Mouse (Mus musculus): ENCODE data around the gene Kansl1l. TPM values are rescaled to one million over a fixed set of nuclear protein-coding genes. Genes with fewer than 3 reads are reported as not detected.

The Kansl1l gene
- polyA plus RNA-seq, 1 experiment from 2014 or later = 12.5 TPM

DNA sequence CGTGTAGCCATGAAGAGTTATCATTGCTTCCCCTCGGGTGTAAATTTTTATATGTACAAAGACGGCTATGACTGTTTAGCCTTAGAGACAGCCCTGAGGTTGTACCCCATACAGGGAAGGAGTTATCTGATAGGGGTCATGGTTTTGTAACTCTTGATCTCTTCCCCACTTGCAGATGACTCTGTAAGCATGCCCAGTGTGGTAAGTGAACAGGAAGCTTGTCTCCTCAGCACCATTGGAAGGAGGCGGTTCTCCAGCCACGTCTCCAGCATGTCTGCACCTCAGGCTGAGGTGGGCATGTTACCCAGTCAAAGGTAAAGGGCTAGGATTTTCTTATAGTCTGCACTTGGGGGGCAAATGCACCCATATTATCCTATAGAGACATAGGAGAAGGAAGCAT lies 134.4 kb downstream of the Kansl1l start:
- WGBS = 96% methylated on average over 5 of the region's 5 CpGs
- Histone ChIP-seq H3K27me3 (no peaks in the 10 kb centered on the region), H3K4me3 (no peak overlapping the region), H3K27ac (replicated peaks) (no peak overlapping the region), H3K36me3 (peaks cover 3% of the 10 kb centered on the region; the same call in 1 of the 2 replicates), H3K4me2 (no peak overlapping the region), H3K9ac (no peak overlapping the region), H3K9me3 (no peaks in the 10 kb centered on the region), H3K4me1 (replicated peaks) (no peaks in the 10 kb centered on the region)
- no peak for ATAC-seq (ENCODE audit: low FRiP score, low read depth)

DNA sequence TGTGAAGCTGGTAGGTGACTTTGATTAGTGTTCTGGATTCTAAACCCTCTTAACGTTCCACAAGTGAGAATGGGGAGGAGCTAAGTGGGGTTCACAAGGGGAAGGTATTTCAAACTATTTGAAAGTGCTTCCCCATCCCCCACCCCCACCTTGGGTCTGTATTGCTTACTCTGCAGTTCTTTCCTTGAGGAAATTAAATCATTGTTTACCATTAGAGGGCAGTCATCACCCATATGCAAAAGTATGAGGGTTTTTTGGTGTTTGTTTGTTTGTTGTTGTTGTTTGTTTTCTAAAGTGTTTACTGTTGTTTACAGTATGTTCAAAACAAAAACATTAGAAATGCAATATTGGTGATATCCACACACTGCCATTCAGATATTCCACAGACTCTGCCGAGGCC lies 138.7 kb downstream of the Kansl1l start:
- Histone ChIP-seq H3K4me3 (no peak overlapping the region), H3K4me1 (replicated peaks) (no peaks in the 10 kb centered on the region), H3K27ac (replicated peaks) (no peak overlapping the region), H3K4me2 (no peak overlapping the region), H3K27me3 (no peaks in the 10 kb centered on the region), H3K9me3 (no peaks in the 10 kb centered on the region), H3K9ac (no peak overlapping the region), H3K36me3 (peaks cover 3% of the 10 kb centered on the region; the same call in 1 of the 2 replicates)
- no peak for ATAC-seq (ENCODE audit: low FRiP score, low read depth)
- 44% methylated on average over 2 of the region's 2 CpGs for WGBS

DNA sequence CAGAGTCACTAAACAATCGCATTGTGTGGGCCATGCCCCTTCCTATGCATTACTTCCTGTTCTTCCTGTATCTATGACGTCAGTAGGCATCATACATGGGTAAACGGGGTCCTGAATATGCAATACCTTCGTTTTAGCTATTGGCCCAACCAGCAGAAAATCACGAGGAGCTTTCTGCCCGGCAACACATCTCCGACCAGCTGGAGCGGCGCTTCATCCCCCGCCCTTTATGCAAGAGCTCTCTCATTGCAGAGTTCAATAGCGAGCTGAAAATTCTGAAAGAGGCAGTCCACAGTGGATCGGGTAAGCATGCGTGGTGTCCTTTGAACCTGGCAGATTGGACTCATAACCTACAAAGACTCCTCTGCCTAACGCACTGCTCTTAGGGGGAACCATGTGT lies 139.4 kb downstream of the Kansl1l start:
- ATAC-seq (ENCODE audit: low FRiP score, low read depth) = no peak
- H3K27ac ChIP-seq (replicated peaks) = no peak overlapping the region
- H3K36me3 ChIP-seq = peaks cover 3% of the 10 kb centered on the region; the same call in 1 of the 2 replicates
- H3K4me2 ChIP-seq = no peak overlapping the region
- no peaks in the 10 kb centered on the region for H3K27me3 ChIP-seq
- H3K4me1 ChIP-seq (replicated peaks) = no peaks in the 10 kb centered on the region
- no peaks in the 10 kb centered on the region for H3K9me3 ChIP-seq
- H3K9ac ChIP-seq = no peak overlapping the region
- WGBS = 72% methylated on average over 14 of the region's 14 CpGs
- no peak overlapping the region for H3K4me3 ChIP-seq

DNA sequence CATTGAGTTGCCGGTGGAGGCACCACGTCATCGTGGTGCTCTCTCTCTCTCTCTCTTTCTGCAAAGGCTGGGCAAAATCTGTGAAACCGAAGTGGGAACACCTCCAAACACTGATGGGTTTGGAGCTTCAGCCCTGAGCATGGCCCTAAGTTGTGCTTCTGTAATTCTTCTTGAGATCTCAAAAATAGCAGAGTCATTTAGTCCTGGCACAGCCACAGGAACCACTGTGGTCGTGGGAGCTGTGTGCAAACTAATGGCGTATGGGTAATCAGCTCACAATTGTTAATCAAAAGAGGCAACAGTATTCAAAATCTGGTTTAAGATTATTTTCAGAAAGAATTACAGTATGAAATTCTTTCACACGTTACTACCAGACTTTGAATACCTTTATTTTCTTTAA lies 144.6 kb downstream of the Kansl1l start:
- WGBS = 90% methylated on average over 7 of the region's 7 CpGs
- no peaks in the 10 kb centered on the region for H3K9me3 ChIP-seq

DNA sequence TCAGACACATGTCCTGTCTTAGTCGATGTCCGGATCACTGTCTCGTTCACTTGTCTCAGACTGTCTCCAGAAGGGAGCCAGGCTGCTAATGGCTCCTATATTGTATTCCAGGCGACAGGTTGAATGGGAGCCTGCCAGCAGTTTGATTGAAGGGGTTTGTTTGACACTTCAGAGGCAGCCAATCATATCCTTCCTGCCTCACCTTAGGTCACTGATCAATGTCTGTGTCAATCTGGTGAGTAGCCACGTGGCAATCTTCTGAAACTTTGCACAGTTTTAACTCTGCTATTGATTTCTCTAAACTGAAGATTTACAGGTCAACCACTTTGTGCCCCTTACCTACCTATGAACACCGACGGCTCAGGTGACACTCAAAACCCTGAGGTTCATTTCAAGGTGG lies 145.9 kb downstream of the Kansl1l start:
- ATAC-seq (ENCODE audit: low FRiP score, low read depth) = no peak
- Histone ChIP-seq H3K4me1 (replicated peaks) (no peaks in the 10 kb centered on the region), H3K4me2 (no peak overlapping the region), H3K27ac (replicated peaks) (no peak overlapping the region), H3K9ac (no peak overlapping the region), H3K4me3 (no peak overlapping the region), H3K9me3 (no peaks in the 10 kb centered on the region), H3K36me3 (no peaks in the 10 kb centered on the region), H3K27me3 (no peaks in the 10 kb centered on the region)
- WGBS = 64% methylated on average over 7 of the region's 7 CpGs

More for the DNA sequence above, 144.6 kb downstream of the Kansl1l start:
- Histone ChIP-seq H3K27ac (replicated peaks) (no peak overlapping the region), H3K4me2 (no peak overlapping the region), H3K27me3 (no peaks in the 10 kb centered on the region), H3K9ac (no peak overlapping the region), H3K4me3 (no peak overlapping the region), H3K36me3 (no peaks in the 10 kb centered on the region), H3K4me1 (replicated peaks) (no peaks in the 10 kb centered on the region)
- no peak for ATAC-seq (ENCODE audit: low FRiP score, low read depth)

Other genes with a start within 250 kb of the Kansl1l start
- 37.4 and 38.0 TPM in 2 replicates for gene Rpe, start 116.7 kb downstream of the Kansl1l start, polyA plus RNA-seq (2015; fragmentation: Nextera tagmentation; extraction: Ambion mirVana)
- 58.0 and 58.8 TPM in 2 replicates for gene Acadl, start 45.7 kb upstream of the Kansl1l start, polyA plus RNA-seq (2015; fragmentation: Nextera tagmentation; extraction: Ambion mirVana)
- gene Myl1, start 127.8 kb upstream of the Kansl1l start, polyA plus RNA-seq (2015; fragmentation: Nextera tagmentation; extraction: Ambion mirVana) = 2.4 and 4.0 TPM in 2 replicates
- 172 and 186 TPM in 2 replicates for gene Lancl1, start 221.3 kb upstream of the Kansl1l start, polyA plus RNA-seq (2015; fragmentation: Nextera tagmentation; extraction: Ambion mirVana)